Mouse (Mus musculus) forebrain, postnatal 0 days (tissue): ENCODE data around the gene Lrrc8e. TPM values are rescaled to one million over a fixed set of nuclear protein-coding genes. Genes with fewer than 3 reads are reported as not detected.

ENCODE experiments used
- ATAC-seq: fragments of 200-750 bp; cut with Nextera tagmentation; 2 replicates; pipeline ENCODE4 v1.8.0; 2017; ENCODE audit warnings: mild to moderate bottlenecking, moderate library complexity
- DNase-seq: peaks from one replicate; pipeline ENCODE4 v3.0.0-alpha.2; 2015
- H3K27ac ChIP-seq: fragments of 300-500 bp; sonication (generic); 2 replicates; pipeline ENCODE4 v1.5.1; 2014; ENCODE audit warnings: low read depth, mild to moderate bottlenecking, antibody characterized with exemption, low read length, moderate library complexity, mixed read lengths
- H3K27me3 ChIP-seq: fragments of 300-500 bp; sonication (generic); 2 replicates; pipeline ENCODE4 v1.6.1; 2014; ENCODE audit warnings: mild to moderate bottlenecking, low read length, mixed read lengths; ENCODE audit not compliant: insufficient read depth
- H3K36me3 ChIP-seq: fragments of 300-500 bp; sonication (generic); 2 replicates; pipeline ENCODE4 v1.6.1; 2014; ENCODE audit warnings: mild to moderate bottlenecking, moderate library complexity; ENCODE audit not compliant: insufficient read depth
- H3K4me1 ChIP-seq: fragments of 300-500 bp; sonication (generic); 2 replicates; pipeline ENCODE4 v1.6.1; 2014; ENCODE audit warnings: antibody characterized with exemption; ENCODE audit not compliant: insufficient read depth
- H3K4me2 ChIP-seq: fragments of 300-500 bp; sonication (generic); 2 replicates; pipeline ENCODE4 v1.6.1; 2014; ENCODE audit warnings: low read depth, mild to moderate bottlenecking, moderate library complexity
- H3K4me3 ChIP-seq: fragments of 300-500 bp; sonication (generic); 2 replicates; pipeline ENCODE4 v1.5.1; 2014; ENCODE audit warnings: low read depth, low read length, mixed read lengths
- H3K9ac ChIP-seq: fragments of 300-500 bp; sonication (generic); 2 replicates; pipeline ENCODE4 v1.6.1; 2014; ENCODE audit warnings: mild to moderate bottlenecking
- H3K9me3 ChIP-seq: fragments of 300-500 bp; sonication (generic); 2 replicates; pipeline ENCODE4 v1.6.1; 2016; ENCODE audit warnings: low read length
- CTCF ChIP-seq: sonication (generic); IDR thresholded peaks from 2 replicates; pipeline ENCODE4 v1.5.1; 2016; ENCODE audit warnings: antibody characterized with exemption, control low read depth, low read depth
- WGBS: fragments of 180-500 bp; shearing (Covaris S2); extraction: QIAGEN DNeasy Blood & Tissue Kit; methylation state at CpG from one replicate; pipeline ENCODE4 v1.1.7; 2014; 5-methylcytosine and 5-hydroxymethylcytosine counted together
- polyA plus RNA-seq: library from polyadenylated mRNA; unstranded; fragments of >200 nt; fragmentation: Nextera tagmentation; extraction: Ambion mirVana; gene quantifications from 2 replicates; pipeline ENCODE4 v1.2.1, GENCODE M21; 2015
- total RNA-seq: library from RNA; depleted of rRNA; stranded (reverse); fragments of >200 nt; gene quantifications from 2 replicates; pipeline ENCODE4 v1.2.3, GENCODE M21; 2014

Gene Lrrc8e
- total and polyA plus RNA-seq, 2 experiments from 2014 or later, result not detected

GRCm38 (mm10) chr8:4257350-4257749 lies 30.7 kb downstream of the Lrrc8e start:
- Histone ChIP-seq H3K9ac (peak overlapping the region; percentile 98; the same call in 1 of the 2 replicates), H3K36me3 (peaks cover 41% of the 10 kb centered on the region)
- 46% methylated on average over 4 of the region's 4 CpGs for WGBS

GRCm38 (mm10) chr8:4258233-4258632 lies 31.6 kb downstream of the Lrrc8e start:
- Histone ChIP-seq H3K27me3 (no peaks in the 10 kb centered on the region), H3K9ac (peak overlapping the region; percentile 98), H3K36me3 (peaks cover 48% of the 10 kb centered on the region), H3K9me3 (no peaks in the 10 kb centered on the region), H3K4me3 (peak overlapping the region; percentile 82), H3K4me2 (peak overlapping the region; percentile 80), H3K4me1 (peaks cover 18% of the 10 kb centered on the region), H3K27ac (peak overlapping the region; percentile 95)
- DNase-seq (peak; percentile 90), ATAC-seq (peak; percentile 68)
- peak; percentile 98 for TF ChIP-seq CTCF
- WGBS, result 3% methylated on average over 33 of the region's 35 CpGs

More at GRCm38 (mm10) chr8:4257350-4257749, 30.7 kb downstream of the Lrrc8e start:
- TF ChIP-seq CTCF, result no peak
- DNase-seq, result no peak
- no peaks in the 10 kb centered on the region for H3K9me3 ChIP-seq
- peak overlapping the region; percentile 95 for H3K27ac ChIP-seq
- no peak for ATAC-seq
- H3K4me1 ChIP-seq, result peaks cover 21% of the 10 kb centered on the region
- no peaks in the 10 kb centered on the region for H3K27me3 ChIP-seq
- H3K4me2 ChIP-seq, result peak overlapping the region; percentile 80
- H3K4me3 ChIP-seq, result peak overlapping the region; percentile 82

- ATAC-seq (peak; percentile 66), DNase-seq (no peak)
- Histone ChIP-seq H3K36me3 (peaks cover 53% of the 10 kb centered on the region), H3K4me3 (peak overlapping the region; percentile 82), H3K9me3 (no peaks in the 10 kb centered on the region), H3K27ac (peak overlapping the region; percentile 95), H3K4me1 (peaks cover 17% of the 10 kb centered on the region), H3K27me3 (no peaks in the 10 kb centered on the region), H3K4me2 (peak overlapping the region; percentile 80), H3K9ac (peak overlapping the region; percentile 98)
- WGBS, result 3% methylated on average over 30 of the region's 32 CpGs
- no peak for TF ChIP-seq CTCF
These were observed 32.1 kb downstream of the Lrrc8e start for GRCm38 (mm10) chr8:4258678-4259077.

- H3K36me3 ChIP-seq, result peaks cover 54% of the 10 kb centered on the region
- H3K4me1 ChIP-seq, result peaks cover 13% of the 10 kb centered on the region
- ATAC-seq (peak; percentile 92), DNase-seq (peak; percentile 94)
- peak within 1 kb of the TSS; percentile 82 for H3K4me3 ChIP-seq
- 8% methylated on average over 32 of the region's 33 CpGs for WGBS
- H3K27me3 ChIP-seq, result no peaks in the 10 kb centered on the region
- peak within 1 kb of the TSS; percentile 80 for H3K4me2 ChIP-seq
- no peaks in the 10 kb centered on the region for H3K9me3 ChIP-seq
- H3K27ac ChIP-seq, result peak within 1 kb of the TSS; percentile 95
- H3K9ac ChIP-seq, result peak within 1 kb of the TSS; percentile 98
- no peak for TF ChIP-seq CTCF
These were observed 32.6 kb downstream of the Lrrc8e start, which contains the start of gene Ctxn1 for GRCm38 (mm10) chr8:4259125-4259804. Gene Ctxn1, minus strand, starts transcription at chr8:4259274.

GRCm38 (mm10) chr8:4259805-4260170 lies 33.2 kb downstream of the Lrrc8e start:
- Histone ChIP-seq H3K9me3 (no peaks in the 10 kb centered on the region), H3K9ac (no peak overlapping the region), H3K36me3 (peaks cover 50% of the 10 kb centered on the region), H3K4me2 (no peak overlapping the region), H3K27ac (peak overlapping the region; percentile 95), H3K4me1 (peaks cover 13% of the 10 kb centered on the region), H3K4me3 (no peak overlapping the region), H3K27me3 (no peaks in the 10 kb centered on the region)
- WGBS, result 77% methylated on average over 4 of the region's 4 CpGs
- TF ChIP-seq CTCF, result no peak
- DNase-seq (no peak), ATAC-seq (no peak)

GRCm38 (mm10) chr8:4263105-4263791 lies 36.6 kb downstream of the Lrrc8e start:
- Histone ChIP-seq H3K4me3 (no peak overlapping the region), H3K9me3 (no peaks in the 10 kb centered on the region), H3K9ac (no peak overlapping the region), H3K4me1 (no peaks in the 10 kb centered on the region), H3K4me2 (no peak overlapping the region), H3K27ac (no peak overlapping the region), H3K27me3 (no peaks in the 10 kb centered on the region), H3K36me3 (peaks cover 65% of the 10 kb centered on the region)
- DNase-seq, result no peak
- no peak for TF ChIP-seq CTCF
- 84% methylated on average over 8 of the region's 8 CpGs for WGBS
- ATAC-seq, result no peak
